9 mouse cellular contexts compared by ENCODE assay signal in genomic region chr1:143730899-143731298, GRCm38 (mm10). TPM values are rescaled to one million over a fixed set of nuclear protein-coding genes. Genes with fewer than 3 reads are reported as not detected.
DNase-seq lines count a peak whose midpoint lies in the region; ATAC-seq and TF ChIP-seq lines count a peak whose summit lies in the region.
"Had no signal": no experiment of that assay in that cellular context is flagged by ENCODE, and none has a peak within 500 bp of the region (broad histone marks: within the 10 kb centered on the region; RNA-seq: fewer than 3 reads in every experiment).

No protein-coding gene starts in this region.

- intact Hi-C loops in gastrocnemius, postnatal 36 days (cut with DNase I), result no loop called here

- ATAC-seq in intestine, postnatal 0 days, result no peak
- ATAC-seq in intestine, embryonic 16.5 days, result no peak
- peak; percentile 98 for ATAC-seq in megakaryocyte, adult 5-6 weeks (ENCODE audit: poor library complexity, severe bottlenecking)
- ATAC-seq in cerebellum, adult (ENCODE audit: insufficient number of reproducible peaks, low FRiP score, low TSS enrichment), result no peak

- TF ChIP-seq POLR2A in ES-Bruce4 (IDR thresholded peaks at IDR 0.05; ENCODE audit: insufficient read depth, low read length), result no peak
- TF ChIP-seq POLR2A in cortical plate, adult 2 months (IDR thresholded peaks at IDR 0.05; ENCODE audit: extremely low read depth, insufficient read depth, low read length), result no peak

- no peaks in the 10 kb centered on the region for H3K36me3 ChIP-seq in intestine, postnatal 0 days (ENCODE audit: control insufficient read depth, insufficient read depth)
- no peaks in the 10 kb centered on the region for H3K36me3 ChIP-seq in intestine, embryonic 16.5 days (ENCODE audit: control insufficient read depth, insufficient read depth, low read length)
- no peaks in the 10 kb centered on the region for H3K36me3 ChIP-seq in ES-Bruce4 (ENCODE audit: control insufficient read depth, insufficient read depth, low read length, poor library complexity, severe bottlenecking)
- H3K36me3 ChIP-seq: midbrain, embryonic 12.5 days had no signal

- peak; percentile 64 for TF ChIP-seq CTCF in intestine, postnatal 0 days (IDR thresholded peaks at IDR 0.05; ENCODE audit: low read depth)
- TF ChIP-seq CTCF in ES-Bruce4 (IDR thresholded peaks at IDR 0.05; ENCODE audit: low read depth, low read length), result peak; percentile 54
- TF ChIP-seq CTCF in cortical plate, adult 2 months (IDR thresholded peaks at IDR 0.05; ENCODE audit: extremely low read depth, insufficient read depth, low read length), result 0 out of 2 replicates have a peak, but pooled peaks have one; percentile 7

- 81% methylated on average over 2 of the region's 2 CpGs for WGBS in intestine, postnatal 0 days
- WGBS in intestine, embryonic 16.5 days, result 94% methylated on average over 2 of the region's 2 CpGs

- H3K9ac ChIP-seq in intestine, postnatal 0 days (ENCODE audit: low read depth, low read length), result no peak overlapping the region
- H3K9ac ChIP-seq in intestine, embryonic 16.5 days (ENCODE audit: low read depth, low read length), result no peak overlapping the region
- H3K9ac ChIP-seq in ES-Bruce4 (ENCODE audit: low read depth, poor library complexity, severe bottlenecking), result no peak overlapping the region
- H3K9ac ChIP-seq: midbrain, embryonic 12.5 days had no signal

- no peak overlapping the region for H3K4me2 ChIP-seq in intestine, postnatal 0 days (replicated peaks; ENCODE audit: low read depth)
- H3K4me2 ChIP-seq in intestine, embryonic 16.5 days (ENCODE audit: low read depth, low read length), result no peak overlapping the region
- H3K4me2 ChIP-seq: midbrain, embryonic 12.5 days had no signal

- TF ChIP-seq EP300 in ES-Bruce4 (IDR thresholded peaks at IDR 0.05; ENCODE audit: insufficient read depth, low read depth, low read length), result no peak

- H3K4me3 ChIP-seq in intestine, postnatal 0 days (ENCODE audit: low read depth, low read length), result no peak overlapping the region
- H3K4me3 ChIP-seq in intestine, embryonic 16.5 days (ENCODE audit: low read length), result no peak overlapping the region
- no peak overlapping the region for H3K4me3 ChIP-seq in ES-Bruce4 (ENCODE audit: low read depth, low read length)
- no peak overlapping the region for H3K4me3 ChIP-seq in cortical plate, adult 2 months (ENCODE audit: insufficient read depth, low read length)
- H3K4me3 ChIP-seq: midbrain, embryonic 12.5 days had no signal

- no peaks in the 10 kb centered on the region for H3K4me1 ChIP-seq in intestine, postnatal 0 days (replicated peaks; ENCODE audit: control insufficient read depth, insufficient read depth, low read length)
- H3K4me1 ChIP-seq in intestine, embryonic 16.5 days (ENCODE audit: control insufficient read depth, insufficient read depth, low read length), result no peaks in the 10 kb centered on the region
- H3K4me1 ChIP-seq in ES-Bruce4 (ENCODE audit: control insufficient read depth, insufficient read depth, low read length), result peaks cover 1% of the 10 kb centered on the region
- no peaks in the 10 kb centered on the region for H3K4me1 ChIP-seq in cortical plate, adult 2 months (ENCODE audit: control insufficient read depth, insufficient read depth, low read length)
- H3K4me1 ChIP-seq: midbrain, embryonic 12.5 days had no signal

- H3K9me3 ChIP-seq in intestine, postnatal 0 days (ENCODE audit: control insufficient read depth), result no peaks in the 10 kb centered on the region
- H3K9me3 ChIP-seq in intestine, embryonic 16.5 days (ENCODE audit: control insufficient read depth, low read length), result 0 out of 2 replicates have a peak, but pooled peaks cover 2% of the 10 kb centered on the region
- H3K9me3 ChIP-seq in ES-Bruce4 (replicated peaks; ENCODE audit: control insufficient read depth, insufficient read depth, low read length, poor library complexity, severe bottlenecking), result no peaks in the 10 kb centered on the region
- H3K9me3 ChIP-seq: midbrain, embryonic 12.5 days had no signal

- no peak overlapping the region for H3K27ac ChIP-seq in intestine, postnatal 0 days (ENCODE audit: low read depth, low read length)
- no peak overlapping the region for H3K27ac ChIP-seq in intestine, embryonic 16.5 days (ENCODE audit: low read length)
- 0 out of 2 replicates have a peak overlapping the region, but pooled peaks have one; percentile 40 for H3K27ac ChIP-seq in ES-Bruce4 (ENCODE audit: insufficient read depth, low read length)
- H3K27ac ChIP-seq in cortical plate, adult 2 months (ENCODE audit: insufficient read depth, low read length), result no peak overlapping the region
- H3K27ac ChIP-seq: midbrain, embryonic 12.5 days had no signal

- DNase-seq in gastrocnemius, postnatal 36 days, result no peak
- DNase-seq in neural tube, embryonic 10.5 days (ENCODE audit: extremely low spot score, low spot score), result no peak

- no peaks in the 10 kb centered on the region for H3K27me3 ChIP-seq in intestine, postnatal 0 days (replicated peaks; ENCODE audit: control insufficient read depth, insufficient read depth, low read length)
- H3K27me3 ChIP-seq in intestine, embryonic 16.5 days (replicated peaks; ENCODE audit: control insufficient read depth, insufficient read depth, low read length), result no peaks in the 10 kb centered on the region
- H3K27me3 ChIP-seq in ES-Bruce4 (ENCODE audit: control insufficient read depth, insufficient read depth, low read length, poor library complexity, severe bottlenecking), result no peaks in the 10 kb centered on the region
- H3K27me3 ChIP-seq: midbrain, embryonic 12.5 days had no signal

RNA-seq across cellular contexts. Expression of gene Glrx2, which starts 14.8 kb away (rescaled TPM):
- 103 and 104 TPM in 2 replicates for polyA plus RNA-seq in intestine, postnatal 0 days (2015; fragmentation: Nextera tagmentation; extraction: Ambion mirVana)
- polyA plus RNA-seq in intestine, embryonic 16.5 days (2015; fragmentation: Nextera tagmentation; extraction: Ambion mirVana), result 79.9 and 81.3 TPM in 2 replicates
- 42.3 and 48.1 TPM in 2 replicates for polyA plus RNA-seq in ES-Bruce4 (2011; ENCODE audit: insufficient read depth, insufficient read length, low read depth, missing spikeins)
- 107 and 128 TPM in 2 replicates for polyA plus RNA-seq in cortical plate, adult 2 months (2012; rRNA removed)
- total RNA-seq in megakaryocyte, adult 5-6 weeks (2015), result 81.5 and 98.7 TPM in 2 replicates
- total RNA-seq in megakaryocyte, adult 5-6 weeks (2017), result 21.5 and 22.3 TPM in 2 replicates
- 10 to 100 TPM; 78.4 to 82.3 TPM for total RNA-seq in gastrocnemius, postnatal 36 days (2021)

RNA-seq across cellular contexts. Expression of gene Cdc73, which starts 28.2 kb away (rescaled TPM):
- polyA plus RNA-seq in intestine, postnatal 0 days (2015; fragmentation: Nextera tagmentation; extraction: Ambion mirVana), result 12.6 and 14.3 TPM in 2 replicates
- 7.5 and 8.6 TPM in 2 replicates for polyA plus RNA-seq in intestine, embryonic 16.5 days (2015; fragmentation: Nextera tagmentation; extraction: Ambion mirVana)
- polyA plus RNA-seq in ES-Bruce4 (2011; ENCODE audit: insufficient read depth, insufficient read length, low read depth, missing spikeins), result 107 and 115 TPM in 2 replicates
- 13.0 and 14.1 TPM in 2 replicates for polyA plus RNA-seq in cortical plate, adult 2 months (2012; rRNA removed)
- 47.0 and 47.1 TPM in 2 replicates for total RNA-seq in megakaryocyte, adult 5-6 weeks (2015)
- 11.2 and 15.5 TPM in 2 replicates for total RNA-seq in megakaryocyte, adult 5-6 weeks (2017)
- total RNA-seq in gastrocnemius, postnatal 36 days (2021), result 10 to 100 TPM; 35.9 to 44.6 TPM

RNA-seq across cellular contexts. Expression of gene Trove2, which starts 46.0 kb away (rescaled TPM):
- polyA plus RNA-seq in intestine, postnatal 0 days (2015; fragmentation: Nextera tagmentation; extraction: Ambion mirVana), result 3.4 and 3.9 TPM in 2 replicates
- polyA plus RNA-seq in intestine, embryonic 16.5 days (2015; fragmentation: Nextera tagmentation; extraction: Ambion mirVana), result 7.8 and 8.3 TPM in 2 replicates
- polyA plus RNA-seq in ES-Bruce4 (2011; ENCODE audit: insufficient read depth, insufficient read length, low read depth, missing spikeins), result 21.8 and 22.1 TPM in 2 replicates
- polyA plus RNA-seq in cortical plate, adult 2 months (2012; rRNA removed), result 13.0 and 13.5 TPM in 2 replicates
- total RNA-seq in megakaryocyte, adult 5-6 weeks (2015), result 1.0 and 1.6 TPM in 2 replicates
- total RNA-seq in megakaryocyte, adult 5-6 weeks (2017), result 1.8 and 2.4 TPM in 2 replicates
- total RNA-seq in gastrocnemius, postnatal 36 days (2021), result 1 to 10 TPM; 2.2 to 2.8 TPM

RNA-seq across cellular contexts. Expression of gene Uchl5, which starts 46.2 kb away (rescaled TPM):
- polyA plus RNA-seq in intestine, postnatal 0 days (2015; fragmentation: Nextera tagmentation; extraction: Ambion mirVana), result 65.7 and 68.0 TPM in 2 replicates
- 99.8 and 101 TPM in 2 replicates for polyA plus RNA-seq in intestine, embryonic 16.5 days (2015; fragmentation: Nextera tagmentation; extraction: Ambion mirVana)
- polyA plus RNA-seq in ES-Bruce4 (2011; ENCODE audit: insufficient read depth, insufficient read length, low read depth, missing spikeins), result 140 and 141 TPM in 2 replicates
- 32.0 and 33.6 TPM in 2 replicates for polyA plus RNA-seq in cortical plate, adult 2 months (2012; rRNA removed)
- total RNA-seq in megakaryocyte, adult 5-6 weeks (2015), result 80.2 and 96.0 TPM in 2 replicates
- total RNA-seq in megakaryocyte, adult 5-6 weeks (2017), result 79.4 and 89.2 TPM in 2 replicates
- 10 to 100 TPM; 24.8 to 25.1 TPM for total RNA-seq in gastrocnemius, postnatal 36 days (2021)

Comparison
In these comparisons a context has a peak if more than half of its experiments do, and no peak if none do; other contexts are left out.
1. CTCF ChIP-seq: peak in every context shown above with its lines; median percentile 64 in intestine, postnatal 0 days; 54 in ES-Bruce4; 7 in cortical plate, adult 2 months.